Mouse (Mus musculus) cortical plate, adult 2 months (tissue): ENCODE measurements around the gene Dnajc3.

Experiments used
- CTCF ChIP-seq: fragments of 200-500 bp; IDR thresholded peaks from 2 replicates; pipeline ENCODE4 v1.5.1; 2011; ENCODE audit warnings: mild to moderate bottlenecking, control low read depth, low read length; ENCODE audit not compliant: insufficient read depth; ENCODE audit errors: extremely low read depth
- POLR2A ChIP-seq: fragments of 200-500 bp; IDR thresholded peaks from 2 replicates; pipeline ENCODE4 v1.6.1; 2011; ENCODE audit warnings: mild to moderate bottlenecking, low read length, control low read depth; ENCODE audit not compliant: insufficient read depth; ENCODE audit errors: extremely low read depth

DNA sequence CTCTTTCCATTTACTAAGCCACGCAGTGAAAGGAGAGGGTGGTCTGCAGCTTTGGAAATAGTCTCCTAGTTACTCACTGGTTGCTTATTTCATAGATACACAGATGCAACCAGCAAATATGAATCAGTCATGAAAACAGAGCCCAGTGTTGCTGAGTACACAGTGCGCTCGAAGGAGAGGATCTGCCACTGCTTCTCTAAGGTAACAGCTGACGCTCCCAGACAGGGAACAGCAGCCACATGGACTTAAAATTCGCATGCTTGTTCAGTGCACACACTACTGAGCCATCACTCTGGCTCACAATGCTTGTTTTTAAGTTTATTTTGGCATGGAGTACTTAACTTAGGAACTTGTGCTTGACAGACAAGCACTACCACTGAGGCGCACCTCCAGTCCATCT lies 34.5 kb downstream of the Dnajc3 start:
- no peak for TF ChIP-seq CTCF
- TF ChIP-seq POLR2A: no peak
